Mouse (Mus musculus) mouse embryonic stem cell (cell line): ENCODE data around the gene Sos2.

Experiments used
- in situ Hi-C, 2 experiments: fragments of 300-500 bp; cut with MboI; formaldehyde crosslinking; loops; 1 replicate in 1 of 2; 3 replicates in 1 of 2; pipeline ENCODE4 v1.14.3; 2019 to 2020; ENCODE audit warnings: low sequenced_read_pairs in 2 of 2, low pct_unique_long_range_greater_than_20kb in 1 of 2, mixed read lengths in 1 of 2; ENCODE audit not compliant: unreplicated experiment in 1 of 2

The Sos2 gene

GRCm38 (mm10) chr12:69681566-69682061 is at the start of gene Sos2:
Gene Sos2, minus strand, starts transcription at chr12:69681852.
- in situ Hi-C loops: loop anchor here in 1 of 2 experiments (25.0 kb wide), 1 partner anchor 319 kb away; the partner anchor contains the start of genes Arf6, Gm9887 and Nemf

GRCm38 (mm10) chr12:69730306-69730705 is 48.7 kb upstream of the Sos2 start:
- in situ Hi-C loops: no loop called here

GRCm38 (mm10) chr12:69729246-69729645 is 47.6 kb upstream of the Sos2 start:
- in situ Hi-C loops: no loop called here

GRCm38 (mm10) chr12:69724711-69725460 is 43.2 kb upstream of the Sos2 start, which contains the start of the genes L2hgdh and Atp5s:
Gene L2hgdh, minus strand, starts transcription at chr12:69724873.
Gene Atp5s, plus strand, starts transcription at chr12:69724950.
- in situ Hi-C loops: no loop called here

GRCm38 (mm10) chr12:69724018-69724710 is 42.5 kb upstream of the Sos2 start:
- in situ Hi-C loops: no loop called here

- in situ Hi-C loops: no loop called here
Measured at GRCm38 (mm10) chr12:69723376-69723775, 41.7 kb upstream of the Sos2 start.

- in situ Hi-C loops: no loop called here
Measured at GRCm38 (mm10) chr12:69722857-69723256, 41.2 kb upstream of the Sos2 start.

- in situ Hi-C loops: no loop called here
Measured at GRCm38 (mm10) chr12:69713628-69714027, 32.0 kb upstream of the Sos2 start.

- in situ Hi-C loops: no loop called here
Measured at GRCm38 (mm10) chr12:69704799-69705458, 23.3 kb upstream of the Sos2 start.

- in situ Hi-C loops: loop anchor here in 1 of 2 experiments (25.0 kb wide), 1 partner anchor 336 kb away; the partner anchor contains the start of genes Arf6, Gm9887 and Nemf
Measured at GRCm38 (mm10) chr12:69698352-69698751, 16.7 kb upstream of the Sos2 start.

GRCm38 (mm10) chr12:69696746-69697145 is 15.1 kb upstream of the Sos2 start:
- in situ Hi-C loops: loop anchor here in 1 of 2 experiments (25.0 kb wide), 1 partner anchor 334 kb away; the partner anchor contains the start of genes Arf6, Gm9887 and Nemf

GRCm38 (mm10) chr12:69693471-69693870 is 11.8 kb upstream of the Sos2 start:
- in situ Hi-C loops: loop anchor here in 1 of 2 experiments (25.0 kb wide), 1 partner anchor 331 kb away; the partner anchor contains the start of genes Arf6, Gm9887 and Nemf

GRCm38 (mm10) chr12:69690714-69691113 is 9.1 kb upstream of the Sos2 start:
- in situ Hi-C loops: loop anchor here in 1 of 2 experiments (25.0 kb wide), 1 partner anchor 328 kb away; the partner anchor contains the start of genes Arf6, Gm9887 and Nemf

GRCm38 (mm10) chr12:69689094-69689493 is 7.4 kb upstream of the Sos2 start:
- in situ Hi-C loops: loop anchor here in 1 of 2 experiments (25.0 kb wide), 1 partner anchor 327 kb away; the partner anchor contains the start of genes Arf6, Gm9887 and Nemf

GRCm38 (mm10) chr12:69688368-69688767 is 6.7 kb upstream of the Sos2 start:
- in situ Hi-C loops: loop anchor here in 1 of 2 experiments (25.0 kb wide), 1 partner anchor 326 kb away; the partner anchor contains the start of genes Arf6, Gm9887 and Nemf

- in situ Hi-C loops: loop anchor here in 1 of 2 experiments (25.0 kb wide), 1 partner anchor 321 kb away; the partner anchor contains the start of genes Arf6, Gm9887 and Nemf
Measured at GRCm38 (mm10) chr12:69683537-69683936, 1.9 kb upstream of the Sos2 start.

GRCm38 (mm10) chr12:69682788-69683419 is 1.3 kb upstream of the Sos2 start:
- in situ Hi-C loops: loop anchor here in 1 of 2 experiments (25.0 kb wide), 1 partner anchor 321 kb away; the partner anchor contains the start of genes Arf6, Gm9887 and Nemf
